Mouse (Mus musculus) spleen, adult 2 months (tissue): ENCODE measurements around the gene Pdzrn3. TPM values are rescaled to one million over a fixed set of nuclear protein-coding genes. Genes with fewer than 3 reads are reported as not detected.

Experiments
- DNase-seq, 2 experiments: peaks; one replicate each; pipeline versions ENCODE4 v3.0.0 to v3.0.0-alpha.2; 2012 to 2021; ENCODE audit warnings: low spot score in 2 of 2, low read depth in 1 of 2
- H3K27ac ChIP-seq: fragments of 200-500 bp; 2 replicates; pipeline ENCODE4 v1.5.1; 2012; ENCODE audit warnings: low read length, inconsistent platforms; ENCODE audit not compliant: insufficient read depth
- H3K27me3 ChIP-seq: fragments of 200-500 bp; 2 replicates; pipeline ENCODE4 v1.6.1; 2012; ENCODE audit warnings: mild to moderate bottlenecking, moderate library complexity, low read length, inconsistent platforms; ENCODE audit not compliant: control insufficient read depth, insufficient read depth
- H3K36me3 ChIP-seq: fragments of 200-500 bp; 2 replicates; pipeline ENCODE4 v1.6.1; 2012; ENCODE audit warnings: mild to moderate bottlenecking, low read length, inconsistent platforms; ENCODE audit not compliant: control insufficient read depth, insufficient read depth
- H3K4me1 ChIP-seq: fragments of 200-500 bp; 2 replicates; pipeline ENCODE4 v1.6.1; 2011; ENCODE audit warnings: inconsistent platforms; ENCODE audit not compliant: control insufficient read depth, insufficient read depth, insufficient read length
- H3K4me3 ChIP-seq: fragments of 200-500 bp; 2 replicates; pipeline ENCODE4 v1.5.1; 2011; ENCODE audit warnings: mild to moderate bottlenecking, inconsistent platforms; ENCODE audit not compliant: insufficient read depth, insufficient read length; ENCODE audit errors: extremely low read depth
- CTCF ChIP-seq: fragments of 200-500 bp; IDR thresholded peaks from 2 replicates; pipeline ENCODE4 v1.5.1; 2011; ENCODE audit warnings: mild to moderate bottlenecking, inconsistent platforms; ENCODE audit not compliant: insufficient read depth, insufficient read length, insufficient replicate concordance; ENCODE audit errors: extremely low read depth
- POLR2A ChIP-seq: fragments of 200-500 bp; IDR thresholded peaks from 2 replicates; pipeline ENCODE4 v1.6.1; 2011; ENCODE audit warnings: low read depth, low read length, inconsistent platforms
- WGBS: fragments of 180-500 bp; shearing (Covaris S2); methylation state at CpG from one replicate; pipeline ENCODE4 v1.1.7; 2018; 5-methylcytosine and 5-hydroxymethylcytosine counted together
- polyA plus RNA-seq: library from polyadenylated mRNA; depleted of rRNA; stranded (reverse); fragments of >200 nt; gene quantifications from 2 replicates; pipeline ENCODE4 v1.2.3, GENCODE M21; 2012

Pdzrn3 gene
- polyA plus RNA-seq, 1 experiment, result 1.9 TPM

DNA sequence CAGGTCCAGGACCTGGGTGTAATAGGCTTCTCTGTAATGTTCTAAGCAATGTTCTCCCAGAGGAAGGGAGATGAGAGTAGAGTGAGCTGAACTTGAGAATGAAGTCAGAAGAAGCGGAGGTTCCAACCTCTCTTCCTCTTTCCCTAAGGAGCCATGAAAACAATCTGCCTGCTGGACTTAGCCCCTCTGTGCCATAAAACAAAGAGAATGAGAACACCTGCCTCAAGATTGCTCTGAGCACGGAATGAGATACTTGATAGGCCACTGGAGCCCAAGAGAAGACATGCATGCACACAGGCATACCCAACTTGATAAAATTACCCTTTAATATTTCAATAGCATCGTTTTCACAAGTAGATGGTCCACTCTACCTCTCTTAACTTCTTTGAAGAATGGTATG lies 133.3 kb downstream of the Pdzrn3 start:
- H3K4me1 ChIP-seq, result no peaks in the 10 kb centered on the region
- no peak overlapping the region for H3K4me3 ChIP-seq
- TF ChIP-seq CTCF (no peak), POLR2A (no peak)
- 89% methylated on average over 3 of the region's 3 CpGs for whole genome bisulfite sequencing
- no peaks in the 10 kb centered on the region for H3K36me3 ChIP-seq
- DNase-seq, result no peak
- H3K27me3 ChIP-seq, result no peaks in the 10 kb centered on the region
- H3K27ac ChIP-seq, result no peak overlapping the region

DNA sequence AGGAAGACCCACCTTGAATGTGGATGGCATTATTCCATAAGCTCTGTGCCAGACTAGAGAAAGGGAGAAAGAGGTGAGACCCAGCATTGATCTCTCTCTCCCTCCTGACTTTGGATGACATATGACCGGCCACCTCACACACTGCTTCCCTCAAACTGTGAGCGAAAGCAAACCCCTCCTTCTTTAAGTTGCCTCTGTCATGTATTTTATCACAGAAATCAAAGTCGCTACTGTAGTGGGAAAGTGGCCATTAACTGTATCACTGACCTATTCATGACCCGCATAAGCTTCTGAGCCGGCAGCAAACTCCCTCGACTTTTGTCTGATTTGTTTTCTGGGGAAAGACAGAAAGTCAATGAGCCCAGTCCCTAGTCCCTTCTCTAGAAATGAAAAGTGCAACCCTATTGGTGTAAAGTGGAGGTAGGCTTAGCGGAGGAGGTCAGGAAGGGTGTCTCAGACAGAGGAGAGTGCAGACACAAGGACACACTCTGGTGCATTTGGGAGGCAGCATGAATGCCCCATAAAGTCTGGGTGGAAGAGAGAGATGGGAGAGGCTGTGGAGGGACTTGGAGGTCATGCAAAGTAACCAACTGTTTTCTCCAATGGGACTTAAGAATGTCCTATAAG lies 134.4 kb downstream of the Pdzrn3 start:
- no peaks in the 10 kb centered on the region for H3K4me1 ChIP-seq
- TF ChIP-seq CTCF, result no peak
- no peak for TF ChIP-seq POLR2A
- H3K27ac ChIP-seq, result no peak overlapping the region
- no peaks in the 10 kb centered on the region for H3K27me3 ChIP-seq
- H3K4me3 ChIP-seq, result no peak overlapping the region
- WGBS, result 94% methylated on average over 7 of the region's 7 CpGs
- no peak for DNase-seq
- no peaks in the 10 kb centered on the region for H3K36me3 ChIP-seq

DNA sequence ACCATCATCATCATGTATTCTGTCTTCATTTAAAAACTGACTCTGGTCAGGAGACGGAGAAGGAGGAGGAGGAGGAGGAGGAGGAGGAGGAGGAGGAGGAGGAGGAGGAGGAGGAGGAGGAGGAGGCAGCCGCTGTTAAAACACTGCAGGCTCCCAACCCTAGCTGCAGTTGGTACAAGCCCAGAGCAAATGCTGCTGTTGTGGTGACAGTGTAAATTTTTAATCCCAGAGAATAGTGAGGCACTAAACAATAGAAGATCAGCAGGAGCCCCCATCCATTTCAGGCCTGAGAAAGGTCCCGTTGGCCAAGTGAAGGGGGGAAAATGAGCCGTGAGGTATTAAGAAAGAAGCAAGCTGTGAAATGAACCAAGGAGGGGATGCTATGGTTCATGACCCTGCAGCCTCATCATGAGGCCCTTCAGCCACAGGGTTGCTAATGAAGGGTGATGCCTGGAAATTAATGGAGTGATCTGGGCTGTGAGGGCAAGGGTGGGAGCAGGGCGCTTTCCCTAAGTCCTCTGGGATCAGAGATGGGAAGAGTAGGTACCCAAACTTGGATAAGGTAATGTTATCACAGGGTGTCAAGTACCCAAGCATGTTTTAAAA lies 141.0 kb downstream of the Pdzrn3 start:
- 78% methylated on average over 5 of the region's 5 CpGs for WGBS
- Histone ChIP-seq H3K27ac (no peak overlapping the region), H3K4me3 (no peak overlapping the region), H3K4me1 (no peaks in the 10 kb centered on the region), H3K36me3 (no peaks in the 10 kb centered on the region), H3K27me3 (no peaks in the 10 kb centered on the region)
- TF ChIP-seq POLR2A (no peak), CTCF (no peak)
- DNase-seq, result no peak

DNA sequence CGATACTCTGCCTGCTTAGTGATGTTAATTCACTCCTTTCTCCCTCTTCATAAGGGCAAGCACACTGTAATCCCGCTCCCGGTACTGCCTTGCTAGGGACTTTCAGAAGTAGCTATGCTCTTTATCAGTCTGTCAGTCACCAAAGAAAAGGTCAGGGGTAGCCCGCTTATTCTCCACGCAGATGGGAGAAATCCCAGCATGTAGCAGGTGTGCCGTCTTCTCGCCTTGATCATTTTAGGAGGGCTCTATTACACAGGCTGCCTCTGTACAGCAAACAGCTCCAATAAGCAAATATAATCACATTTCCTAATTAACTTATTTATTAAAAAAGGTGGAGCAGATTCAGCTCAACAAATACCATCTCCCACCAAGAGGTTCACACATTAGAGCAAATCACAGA lies 141.5 kb downstream of the Pdzrn3 start:
- Histone ChIP-seq H3K4me3 (no peak overlapping the region), H3K36me3 (no peaks in the 10 kb centered on the region), H3K27ac (no peak overlapping the region), H3K27me3 (no peaks in the 10 kb centered on the region), H3K4me1 (no peaks in the 10 kb centered on the region)
- WGBS, result 89% methylated on average over 7 of the region's 7 CpGs
- DNase-seq, result no peak
- TF ChIP-seq CTCF (no peak), POLR2A (no peak)

DNA sequence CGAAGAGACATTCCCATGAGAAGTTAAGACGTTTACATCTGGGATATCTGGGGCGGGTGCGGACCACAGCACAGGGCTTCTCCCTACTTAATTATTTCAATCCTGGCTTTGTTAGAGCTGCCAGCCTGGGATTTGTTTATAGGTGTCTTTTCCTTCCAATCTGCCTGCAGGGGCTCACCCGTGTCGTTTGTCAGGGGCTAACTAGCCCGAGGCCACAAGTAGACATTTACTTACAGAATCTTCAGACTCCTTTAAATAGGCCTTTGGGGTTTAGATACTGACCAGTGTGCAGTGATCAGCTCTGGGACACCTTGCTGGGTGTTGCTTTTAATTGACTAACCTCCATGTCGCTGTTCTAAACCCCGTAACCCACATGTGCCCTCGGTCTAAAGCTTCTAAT lies 143.3 kb downstream of the Pdzrn3 start:
- 81% methylated on average over 10 of the region's 10 CpGs for WGBS
- no peaks in the 10 kb centered on the region for H3K36me3 ChIP-seq
- no peak for DNase-seq
- no peak for TF ChIP-seq CTCF
- no peak for TF ChIP-seq POLR2A
- H3K4me3 ChIP-seq, result no peak overlapping the region
- H3K27ac ChIP-seq, result no peak overlapping the region
- no peaks in the 10 kb centered on the region for H3K4me1 ChIP-seq
- no peaks in the 10 kb centered on the region for H3K27me3 ChIP-seq

DNA sequence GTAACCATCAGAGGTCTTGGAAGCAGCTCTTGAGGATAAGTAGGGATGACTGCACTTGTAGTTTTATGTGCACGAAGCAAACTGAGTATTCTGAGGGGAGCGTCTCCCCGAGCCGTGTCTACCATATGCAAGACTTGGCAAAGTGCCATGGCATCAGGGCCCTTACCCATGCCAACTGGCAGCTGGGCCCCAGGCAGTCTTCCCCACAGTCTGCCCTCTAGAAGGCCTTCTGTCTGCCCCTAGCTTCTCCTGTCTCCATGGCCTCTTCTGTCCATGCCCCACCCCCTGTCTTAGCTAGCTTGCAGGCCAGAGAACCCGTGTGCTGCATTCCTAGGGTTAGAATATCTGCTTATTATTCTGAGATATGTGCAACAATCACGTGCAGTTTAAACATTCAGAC lies 144.0 kb downstream of the Pdzrn3 start:
- no peak for DNase-seq
- WGBS, result 84% methylated on average over 6 of the region's 6 CpGs
- no peak overlapping the region for H3K4me3 ChIP-seq
- H3K27ac ChIP-seq, result no peak overlapping the region
- no peaks in the 10 kb centered on the region for H3K36me3 ChIP-seq
- no peaks in the 10 kb centered on the region for H3K27me3 ChIP-seq
- H3K4me1 ChIP-seq, result no peaks in the 10 kb centered on the region
- TF ChIP-seq POLR2A, result no peak
- TF ChIP-seq CTCF, result no peak

DNA sequence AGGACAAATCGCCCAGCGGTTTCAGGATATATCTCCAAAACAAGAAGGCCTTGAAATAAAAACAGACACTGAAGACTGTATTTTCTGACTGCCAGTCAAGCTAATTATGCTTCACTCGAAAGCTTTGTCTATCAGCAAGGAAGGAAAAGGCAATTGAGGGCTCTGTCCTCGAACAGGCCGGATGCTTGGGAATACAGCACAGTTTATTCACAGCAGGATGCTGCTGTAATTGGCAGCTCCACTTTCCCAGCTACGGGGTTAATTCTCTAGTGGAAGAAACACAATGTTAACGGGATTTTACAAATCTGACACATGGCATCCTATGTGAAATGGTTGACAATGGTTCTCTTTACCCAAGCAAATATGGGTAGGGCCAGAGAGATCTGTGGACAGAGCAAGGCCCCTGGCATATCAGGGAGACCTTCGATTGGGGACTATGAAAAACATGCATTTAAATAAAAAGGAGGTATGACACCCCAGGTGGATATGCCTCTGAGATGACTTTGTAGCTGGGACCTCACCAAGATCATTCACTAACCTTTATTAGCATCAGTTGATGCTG lies 150.3 kb downstream of the Pdzrn3 start:
- DNase-seq, result no peak
- Histone ChIP-seq H3K27me3 (no peaks in the 10 kb centered on the region), H3K27ac (no peak overlapping the region), H3K4me3 (no peak overlapping the region), H3K36me3 (no peaks in the 10 kb centered on the region), H3K4me1 (no peaks in the 10 kb centered on the region)
- 73% methylated on average over 8 of the region's 8 CpGs for WGBS
- TF ChIP-seq CTCF (no peak), POLR2A (no peak)
